Mouse (Mus musculus) liver, postnatal 0 days (tissue): ENCODE results near the gene Rbm4. TPM values are rescaled to one million over a fixed set of nuclear protein-coding genes. Genes with fewer than 3 reads are reported as not detected.

Experiments used
- ATAC-seq: fragments of 200-750 bp; cut with Nextera tagmentation; 2 replicates; pipeline ENCODE4 v1.8.0; 2017; ENCODE audit warnings: mild to moderate bottlenecking, moderate library complexity
- DNase-seq: peaks from one replicate; pipeline ENCODE4 v3.0.0-alpha.2; 2016
- H3K27ac ChIP-seq: fragments of 300-500 bp; sonication (generic); 2 replicates; pipeline ENCODE4 v1.5.1; 2014; ENCODE audit warnings: antibody characterized with exemption, moderate library complexity, mild to moderate bottlenecking, low read depth
- H3K27me3 ChIP-seq: fragments of 300-500 bp; sonication (generic); 2 replicates; pipeline ENCODE4 v1.6.1; 2014; ENCODE audit warnings: low read length, control low read depth, mixed read lengths; ENCODE audit not compliant: insufficient read depth
- H3K36me3 ChIP-seq: fragments of 300-500 bp; sonication (generic); replicated peaks from 2 replicates; pipeline ENCODE4 v1.6.1; 2014; ENCODE audit warnings: mild to moderate bottlenecking, control low read depth, low read length, moderate library complexity, mixed read lengths; ENCODE audit not compliant: insufficient read depth
- H3K4me1 ChIP-seq: fragments of 300-500 bp; sonication (generic); 2 replicates; pipeline ENCODE4 v1.6.1; 2014; ENCODE audit warnings: antibody characterized with exemption, mild to moderate bottlenecking, control low read depth; ENCODE audit not compliant: insufficient read depth
- H3K4me2 ChIP-seq: fragments of 300-500 bp; sonication (generic); 2 replicates; pipeline ENCODE4 v1.6.1; 2014; ENCODE audit warnings: low read depth, mild to moderate bottlenecking, low read length, moderate library complexity, mixed read lengths
- H3K4me3 ChIP-seq: fragments of 300-500 bp; sonication (generic); 2 replicates; pipeline ENCODE4 v1.5.1; 2014; ENCODE audit warnings: low read depth, low read length
- H3K9ac ChIP-seq: fragments of 300-500 bp; sonication (generic); replicated peaks from 2 replicates; pipeline ENCODE4 v1.6.1; 2014; ENCODE audit warnings: mild to moderate bottlenecking, moderate library complexity
- H3K9me3 ChIP-seq: fragments of 300-500 bp; sonication (generic); 2 replicates; pipeline ENCODE4 v1.6.1; 2016; ENCODE audit warnings: mild to moderate bottlenecking, control low read depth, low read length, mixed read lengths
- CTCF ChIP-seq: sonication (generic); IDR thresholded peaks from 2 replicates; pipeline ENCODE4 v1.5.1; 2016; ENCODE audit warnings: antibody characterized with exemption, low read depth
- EP300 ChIP-seq: IDR thresholded peaks from 2 replicates; pipeline ENCODE4 v1.6.1; 2016; ENCODE audit warnings: antibody characterized with exemption, low read depth, mild to moderate bottlenecking
- WGBS: fragments of 180-500 bp; shearing (Covaris S2); extraction: QIAGEN DNeasy Blood & Tissue Kit; methylation state at CpG from one replicate; pipeline ENCODE4 v1.1.7; 2014; ENCODE audit not compliant: insufficient replicate concordance; 5-methylcytosine and 5-hydroxymethylcytosine counted together
- polyA plus RNA-seq: library from polyadenylated mRNA; unstranded; fragments of >200 nt; fragmentation: Nextera tagmentation; extraction: Ambion mirVana; gene quantifications from 2 replicates; pipeline ENCODE4 v1.2.1, GENCODE M21; 2015

Rbm4 gene
- polyA plus RNA-seq, 1 experiment from 2014 or later: 17.3 TPM

GRCm38 (mm10) chr19:4756921-4757320 is 36.8 kb downstream of the Rbm4 start:
- H3K4me2 ChIP-seq: peak overlapping the region; percentile 89
- peaks cover 6% of the 10 kb centered on the region for H3K4me1 ChIP-seq
- 13% methylated on average over 9 of the region's 9 CpGs for WGBS
- H3K27ac ChIP-seq: peak overlapping the region; percentile 90
- no peaks in the 10 kb centered on the region for H3K9me3 ChIP-seq
- H3K9ac ChIP-seq: peak overlapping the region; percentile 66
- DNase-seq (no peak), ATAC-seq (no peak)
- TF ChIP-seq CTCF (no peak), EP300 (no peak)
- H3K27me3 ChIP-seq: no peaks in the 10 kb centered on the region
- H3K4me3 ChIP-seq: peak overlapping the region; percentile 69
- peaks cover 14% of the 10 kb centered on the region for H3K36me3 ChIP-seq

GRCm38 (mm10) chr19:4756193-4756911 is 37.3 kb downstream of the Rbm4 start, which contains the start of gene Rbm4b:
Gene Rbm4b (plus strand): TSS chr19:4756497.
- peak within 1 kb of the TSS; percentile 90 for H3K27ac ChIP-seq
- WGBS: under 1% methylated on average over 58 of the region's 65 CpGs

DNA sequence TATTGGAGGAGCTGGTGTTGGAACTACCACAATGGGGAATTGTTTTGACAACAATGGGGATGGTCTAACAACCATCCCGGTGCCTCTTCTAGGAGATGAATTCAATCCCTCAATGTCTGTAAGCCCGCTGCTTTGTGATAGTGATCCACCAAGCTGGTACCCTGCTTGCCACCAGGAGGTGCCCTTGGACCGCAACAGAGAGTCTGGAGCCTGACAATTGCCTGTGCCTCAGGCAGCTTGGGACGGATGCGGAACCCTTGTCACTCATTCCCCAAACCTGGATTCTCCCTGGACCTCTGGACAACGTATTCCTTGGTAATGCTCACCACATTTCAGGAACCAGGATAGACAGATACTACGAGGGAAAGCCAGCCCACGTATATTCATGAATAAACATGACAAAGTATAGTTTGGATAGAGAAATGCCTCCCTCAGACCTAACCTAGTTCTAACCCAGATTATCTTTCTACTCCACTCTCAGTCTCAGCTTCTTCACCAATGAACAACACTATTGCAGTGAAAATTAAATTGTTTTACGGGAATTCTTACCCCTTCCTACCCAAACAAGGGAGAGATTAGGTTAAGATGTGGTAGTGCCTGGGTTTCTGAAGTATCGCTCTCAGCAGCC is 38.0 kb downstream of the Rbm4 start:
- 0% methylated on average over 10 of the region's 10 CpGs for WGBS
- peak; percentile 74 for ATAC-seq
- Histone ChIP-seq H3K4me3 (peak overlapping the region; percentile 69), H3K36me3 (peaks cover 8% of the 10 kb centered on the region), H3K4me2 (peak overlapping the region; percentile 89), H3K9ac (peak overlapping the region; percentile 66), H3K9me3 (no peaks in the 10 kb centered on the region), H3K27me3 (no peaks in the 10 kb centered on the region), H3K4me1 (peaks cover 6% of the 10 kb centered on the region), H3K27ac (peak overlapping the region; percentile 90)
- TF ChIP-seq CTCF (peak; percentile 99), EP300 (no peak)
- DNase-seq: peak; percentile 92

More at GRCm38 (mm10) chr19:4756193-4756911, 37.3 kb downstream of the Rbm4 start, which contains the start of gene Rbm4b:
- peaks cover 6% of the 10 kb centered on the region for H3K4me1 ChIP-seq
- H3K4me2 ChIP-seq: peak within 1 kb of the TSS; percentile 89
- no peaks in the 10 kb centered on the region for H3K27me3 ChIP-seq
- no peaks in the 10 kb centered on the region for H3K9me3 ChIP-seq
- ATAC-seq (peak; percentile 94), DNase-seq (peak; percentile 96)
- H3K4me3 ChIP-seq: peak within 1 kb of the TSS; percentile 69
- TF ChIP-seq EP300: peak; percentile 71; the same call in 1 of the 2 replicates
- TF ChIP-seq CTCF: no peak
- peak within 1 kb of the TSS; percentile 66 for H3K9ac ChIP-seq
- peaks cover 8% of the 10 kb centered on the region for H3K36me3 ChIP-seq

GRCm38 (mm10) chr19:4749975-4750374 is 43.7 kb downstream of the Rbm4 start:
- WGBS: 75% methylated on average over 6 of the region's 6 CpGs
- DNase-seq: no peak
- Histone ChIP-seq H3K27me3 (no peaks in the 10 kb centered on the region), H3K4me3 (no peak overlapping the region), H3K9ac (no peak overlapping the region), H3K36me3 (no peaks in the 10 kb centered on the region), H3K4me1 (no peaks in the 10 kb centered on the region), H3K9me3 (no peaks in the 10 kb centered on the region), H3K4me2 (no peak overlapping the region), H3K27ac (no peak overlapping the region)
- TF ChIP-seq CTCF (no peak), EP300 (no peak)
- no peak for ATAC-seq

DNA sequence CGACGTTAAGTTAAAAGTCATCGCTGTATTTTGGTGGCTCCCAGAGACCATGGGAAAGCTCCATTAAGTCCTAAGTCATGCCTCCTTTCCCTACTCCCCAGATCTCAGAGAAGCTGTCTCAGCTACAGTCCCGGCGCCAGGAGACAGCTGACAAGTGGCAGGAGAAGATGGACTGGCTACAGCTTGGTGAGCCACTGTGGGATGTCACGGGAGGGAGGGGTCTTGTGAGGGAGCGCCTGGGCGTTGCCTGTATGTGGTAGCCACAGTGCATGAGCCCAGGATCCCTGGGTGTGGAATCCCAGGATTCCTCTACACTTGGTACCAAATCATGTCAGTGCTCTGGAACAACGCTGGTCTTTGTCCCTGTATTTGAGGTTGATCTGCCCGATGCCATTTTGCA is 45.2 kb downstream of the Rbm4 start:
- Histone ChIP-seq H3K9ac (no peak overlapping the region), H3K4me1 (no peaks in the 10 kb centered on the region), H3K27me3 (no peaks in the 10 kb centered on the region), H3K4me3 (no peak overlapping the region), H3K4me2 (no peak overlapping the region), H3K36me3 (no peaks in the 10 kb centered on the region), H3K9me3 (no peaks in the 10 kb centered on the region), H3K27ac (no peak overlapping the region)
- ATAC-seq (no peak), DNase-seq (no peak)
- WGBS: 82% methylated on average over 10 of the region's 10 CpGs
- TF ChIP-seq CTCF (no peak), EP300 (no peak)

DNA sequence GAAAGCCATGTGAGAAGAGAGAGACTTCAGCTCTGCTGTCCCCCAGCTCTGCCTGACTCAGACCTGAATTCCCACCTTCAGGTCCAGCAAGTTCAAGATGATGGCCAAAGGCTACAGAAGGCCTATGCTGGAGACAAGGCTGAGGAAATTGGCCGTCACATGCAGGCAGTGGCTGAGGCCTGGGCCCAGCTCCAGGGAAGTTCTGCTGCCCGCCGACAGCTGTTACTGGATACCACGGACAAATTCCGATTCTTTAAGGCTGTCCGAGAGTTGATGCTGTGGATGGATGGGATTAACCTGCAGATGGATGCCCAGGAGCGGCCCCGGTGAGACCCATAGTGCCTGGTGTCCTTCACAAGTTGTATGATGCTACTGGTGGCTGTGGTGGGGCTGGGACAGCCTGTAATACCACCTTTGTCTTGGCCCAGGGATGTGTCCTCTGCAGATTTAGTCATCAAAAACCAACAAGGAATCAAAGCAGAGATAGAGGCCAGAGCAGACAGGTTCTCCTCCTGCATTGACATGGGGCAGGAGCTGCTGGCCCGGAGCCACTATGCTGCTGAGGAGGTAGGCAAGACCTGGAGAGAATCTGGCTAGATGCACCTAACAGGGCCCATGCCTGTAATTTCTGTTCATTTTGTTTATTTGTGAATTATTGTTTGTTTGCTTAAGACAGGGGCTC is 45.9 kb downstream of the Rbm4 start:
- no peaks in the 10 kb centered on the region for H3K27me3 ChIP-seq
- no peak for DNase-seq
- no peak for ATAC-seq
- 79% methylated on average over 9 of the region's 9 CpGs for WGBS
- no peak overlapping the region for H3K4me3 ChIP-seq
- H3K36me3 ChIP-seq: no peaks in the 10 kb centered on the region
- no peaks in the 10 kb centered on the region for H3K9me3 ChIP-seq
- no peak overlapping the region for H3K4me2 ChIP-seq
- TF ChIP-seq EP300 (no peak), CTCF (no peak)
- no peaks in the 10 kb centered on the region for H3K4me1 ChIP-seq
- no peak overlapping the region for H3K9ac ChIP-seq
- no peak overlapping the region for H3K27ac ChIP-seq
